Mouse (Mus musculus): ENCODE measurements around the gene Amt. TPM values are rescaled to one million over a fixed set of nuclear protein-coding genes. Genes with fewer than 3 reads are reported as not detected.
A peak's percentile ranks its signal among the peaks of the same experiment; 100 is the strongest.

Amt gene
- polyA plus RNA-seq, 1 experiment from 2014 or later: 27.1 TPM

DNA sequence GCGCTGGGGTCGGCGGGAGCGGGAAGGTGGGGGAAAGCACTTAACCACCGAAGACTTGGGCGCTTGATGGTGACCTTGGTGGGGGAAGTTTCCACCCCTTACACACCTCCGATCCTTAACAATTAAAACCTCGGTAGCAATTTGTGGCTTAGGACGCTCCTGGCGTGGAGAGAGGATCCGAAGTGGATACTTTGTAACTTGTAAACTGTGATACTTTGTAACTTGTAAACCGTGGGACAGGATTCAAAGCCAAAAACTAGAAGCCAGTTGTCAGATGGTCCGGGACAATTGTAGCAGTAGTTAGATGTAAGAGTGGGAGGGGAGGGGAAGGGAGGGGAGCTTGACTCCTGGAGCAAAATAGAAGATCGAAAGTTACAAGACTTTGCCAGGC, 51.6 kb downstream of the Amt start:
- Histone ChIP-seq H3K27me3 (ENCODE audit: control insufficient read depth, insufficient read depth, low read length) (no peaks in the 10 kb centered on the region), H3K4me3 (ENCODE audit: low read depth, low read length) (peak overlapping the region; percentile 89), H3K9me3 (ENCODE audit: control insufficient read depth, low read length) (no peaks in the 10 kb centered on the region), H3K9ac (ENCODE audit: low read length) (peak overlapping the region; percentile 88), H3K36me3 (ENCODE audit: control insufficient read depth, insufficient read depth, low read length) (peaks cover 17% of the 10 kb centered on the region), H3K4me2 (peak overlapping the region; percentile 80), H3K4me1 (ENCODE audit: control insufficient read depth, insufficient read depth, low read length) (peaks cover 8% of the 10 kb centered on the region), H3K27ac (ENCODE audit: low read depth, low read length) (peak overlapping the region; percentile 92; the same call in 1 of the 2 replicates)
- no peak for DNase-seq (ENCODE audit: low spot score, missing footprints)
- ATAC-seq (ENCODE audit: low FRiP score): no peak
- WGBS: 9% methylated on average over 14 of the region's 14 CpGs

DNA sequence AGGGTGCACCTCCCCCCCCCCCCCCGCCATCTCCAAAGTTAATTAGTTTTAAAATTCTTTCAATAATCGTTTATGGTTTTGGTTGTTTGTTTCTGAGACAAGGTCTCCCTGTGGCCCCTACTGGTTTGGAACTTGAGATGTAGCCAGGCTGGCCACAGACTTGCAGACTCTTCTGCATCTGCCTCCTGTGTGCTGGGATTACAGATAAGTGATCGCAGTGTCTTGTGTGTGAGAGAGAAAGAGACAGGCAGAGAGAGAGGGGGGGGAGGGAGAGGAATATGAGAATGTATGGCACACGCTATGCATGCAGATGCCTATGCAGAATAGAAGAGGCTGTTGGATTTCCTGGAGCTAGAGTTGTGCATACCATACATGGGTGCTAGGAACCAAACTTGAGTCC, 53.1 kb downstream of the Amt start:
- Histone ChIP-seq H3K4me2 (no peak overlapping the region), H3K9ac (ENCODE audit: low read length) (no peak overlapping the region), H3K36me3 (ENCODE audit: control insufficient read depth, insufficient read depth, low read length) (peaks cover 17% of the 10 kb centered on the region), H3K4me1 (ENCODE audit: control insufficient read depth, insufficient read depth, low read length) (peaks cover 8% of the 10 kb centered on the region), H3K9me3 (ENCODE audit: control insufficient read depth, low read length) (no peaks in the 10 kb centered on the region), H3K27ac (ENCODE audit: low read depth, low read length) (no peak overlapping the region), H3K27me3 (ENCODE audit: control insufficient read depth, insufficient read depth, low read length) (no peaks in the 10 kb centered on the region), H3K4me3 (ENCODE audit: low read depth, low read length) (no peak overlapping the region)
- WGBS: 92% methylated on average over 4 of the region's 4 CpGs
- no peak for ATAC-seq (ENCODE audit: low FRiP score)
- no peak for DNase-seq (ENCODE audit: low spot score, missing footprints)

Other genes starting within 250 kb of the Amt start
- 18.3 and 19.2 TPM in 2 replicates for gene Gmppb, start 247.6 kb upstream of the Amt start, polyA plus RNA-seq (2014; fragmentation: Nextera tagmentation; extraction: Ambion mirVana)
- 1.5 and 2.0 TPM in 2 replicates for gene Amigo3, start 243.7 kb upstream of the Amt start, polyA plus RNA-seq (2014; fragmentation: Nextera tagmentation; extraction: Ambion mirVana)
- 0.47 and 0.78 TPM in 2 replicates for gene Mst1, start 216.4 kb upstream of the Amt start, polyA plus RNA-seq (2014; fragmentation: Nextera tagmentation; extraction: Ambion mirVana)
- gene Rnf123, start 213.5 kb upstream of the Amt start, polyA plus RNA-seq (2014; fragmentation: Nextera tagmentation; extraction: Ambion mirVana): 27.2 and 29.2 TPM in 2 replicates
- 53.0 and 67.3 TPM in 2 replicates for gene Apeh, start 202.2 kb upstream of the Amt start, polyA plus RNA-seq (2014; fragmentation: Nextera tagmentation; extraction: Ambion mirVana)
- 2.4 TPM in 2 replicates for gene Bsn, start 106.5 kb upstream of the Amt start, polyA plus RNA-seq (2014; fragmentation: Nextera tagmentation; extraction: Ambion mirVana)
- gene Dag1, start 32.9 kb upstream of the Amt start, polyA plus RNA-seq (2014; fragmentation: Nextera tagmentation; extraction: Ambion mirVana): 48.8 and 55.2 TPM in 2 replicates
- gene Nicn1, start 6.4 kb upstream of the Amt start, polyA plus RNA-seq (2014; fragmentation: Nextera tagmentation; extraction: Ambion mirVana): 61.2 and 64.0 TPM in 2 replicates
- gene Rhoa, start 9.3 kb downstream of the Amt start, polyA plus RNA-seq (2014; fragmentation: Nextera tagmentation; extraction: Ambion mirVana): 278 and 298 TPM in 2 replicates
- gene Tcta, start 9.3 kb downstream of the Amt start, polyA plus RNA-seq (2014; fragmentation: Nextera tagmentation; extraction: Ambion mirVana): 30.8 and 34.6 TPM in 2 replicates
- 796 and 834 TPM in 2 replicates for gene Gpx1, start 42.0 kb downstream of the Amt start, polyA plus RNA-seq (2014; fragmentation: Nextera tagmentation; extraction: Ambion mirVana)
- gene Usp4, start 51.0 kb downstream of the Amt start, polyA plus RNA-seq (2014; fragmentation: Nextera tagmentation; extraction: Ambion mirVana): 130 and 140 TPM in 2 replicates
- gene 1700102P08Rik, start 96.0 kb downstream of the Amt start, polyA plus RNA-seq (2014; fragmentation: Nextera tagmentation; extraction: Ambion mirVana): 1.2 and 1.4 TPM in 2 replicates
- gene Ccdc36, start 131.6 kb downstream of the Amt start, polyA plus RNA-seq (2014; fragmentation: Nextera tagmentation; extraction: Ambion mirVana): 0.89 and 1.6 TPM in 2 replicates
- not detected in 2 replicates for gene BC048562, start 139.6 kb downstream of the Amt start, polyA plus RNA-seq (2014; fragmentation: Nextera tagmentation; extraction: Ambion mirVana)
- gene Ccdc71, start 163.7 kb downstream of the Amt start, polyA plus RNA-seq (2014; fragmentation: Nextera tagmentation; extraction: Ambion mirVana): 48.1 and 48.6 TPM in 2 replicates
- gene Klhdc8b, start 164.7 kb downstream of the Amt start, polyA plus RNA-seq (2014; fragmentation: Nextera tagmentation; extraction: Ambion mirVana): 34.4 and 36.2 TPM in 2 replicates
- 20.1 and 21.4 TPM in 2 replicates for gene Lamb2, start 182.9 kb downstream of the Amt start, polyA plus RNA-seq (2014; fragmentation: Nextera tagmentation; extraction: Ambion mirVana)
- 62.2 and 63.0 TPM in 2 replicates for gene Usp19, start 193.7 kb downstream of the Amt start, polyA plus RNA-seq (2014; fragmentation: Nextera tagmentation; extraction: Ambion mirVana)
- gene Qars, start 210.9 kb downstream of the Amt start, polyA plus RNA-seq (2014; fragmentation: Nextera tagmentation; extraction: Ambion mirVana): 103 TPM in 2 replicates
- gene Qrich1, start 220.0 kb downstream of the Amt start, polyA plus RNA-seq (2014; fragmentation: Nextera tagmentation; extraction: Ambion mirVana): 160 and 175 TPM in 2 replicates